Mouse (Mus musculus) C2C12 (cell line): ENCODE results near the gene Ctnnd2. TPM values are rescaled to one million over a fixed set of nuclear protein-coding genes. Genes with fewer than 3 reads are reported as not detected.

Experiments
- H3K27me3 ChIP-seq: one replicate; pipeline ENCODE4 v1.6.1; 2011; ENCODE audit not compliant: control insufficient read depth, insufficient read depth, insufficient read length
- H3K36me3 ChIP-seq: one replicate; pipeline ENCODE4 v1.6.1; 2011; ENCODE audit not compliant: control insufficient read depth, insufficient read depth
- H3K4me3 ChIP-seq: one replicate; pipeline ENCODE4 v1.5.1; 2011; ENCODE audit warnings: mild to moderate bottlenecking, control low read depth; ENCODE audit not compliant: poor library complexity, insufficient read depth, severe bottlenecking
- H3K79me2 ChIP-seq: one replicate; pipeline ENCODE4 v1.6.1; 2011; ENCODE audit not compliant: control insufficient read depth, insufficient read depth
- H3K79me3 ChIP-seq: one replicate; pipeline ENCODE4 v1.6.1; 2011; ENCODE audit warnings: low read depth, control low read depth
- H3ac ChIP-seq: one replicate; pipeline ENCODE3; 2011; ENCODE audit warnings: low read depth; ENCODE audit not compliant: control insufficient read depth, insufficient read length
- CEBPB ChIP-seq: IDR thresholded peaks from one replicate; pipeline ENCODE4 v1.6.1; 2011; ENCODE audit warnings: low read depth, mild to moderate bottlenecking, control low read depth, moderate library complexity
- CTCF ChIP-seq: IDR thresholded peaks from one replicate; pipeline ENCODE4 v1.5.1; 2011; ENCODE audit not compliant: control insufficient read depth, insufficient read depth, insufficient read length
- FOSL1 ChIP-seq: IDR thresholded peaks from one replicate; pipeline ENCODE4 v1.8.0; 2011; ENCODE audit warnings: mild to moderate bottlenecking, low read length; ENCODE audit not compliant: poor library complexity, insufficient read depth, severe bottlenecking
- MAX ChIP-seq: IDR thresholded peaks from one replicate; pipeline ENCODE4 v1.6.1; 2011; ENCODE audit warnings: mild to moderate bottlenecking, control low read depth
- MYOD1 ChIP-seq: IDR thresholded peaks from one replicate; pipeline ENCODE4 v1.6.1; 2011; ENCODE audit warnings: low read depth; ENCODE audit not compliant: control insufficient read depth, insufficient read length
- MYOG ChIP-seq: IDR thresholded peaks from one replicate; pipeline ENCODE4 v1.6.1; 2011; ENCODE audit not compliant: control insufficient read depth, insufficient read length; ENCODE audit errors: extremely low read depth
- USF1 ChIP-seq: IDR thresholded peaks from one replicate; pipeline ENCODE4 v1.6.1; 2011; ENCODE audit warnings: low read depth, mild to moderate bottlenecking, control low read depth, moderate library complexity
- polyA plus RNA-seq: library from polyadenylated mRNA; unstranded; fragments of >200 nt; fragmentation: generic; extraction: Trizol; gene quantifications from one replicate; pipeline ENCODE4 v1.2.1, GENCODE M21; 2012; ENCODE audit warnings: missing spikeins

Ctnnd2 gene
- polyA plus RNA-seq, 1 experiment, result 0.07 TPM

- Histone ChIP-seq H3K79me3 (no peaks in the 10 kb centered on the region), H3K36me3 (no peaks in the 10 kb centered on the region), H3K79me2 (no peaks in the 10 kb centered on the region), H3ac (no peak overlapping the region), H3K4me3 (no peak overlapping the region), H3K27me3 (peaks cover 13% of the 10 kb centered on the region)
- TF ChIP-seq MAX, result peak; percentile 58
- no peak for TF ChIP-seq FOSL1
Observed at GRCm38 (mm10) chr15:30913360-30913759, 741.0 kb downstream of the Ctnnd2 start.

- TF ChIP-seq MYOD1, result no peak
- peak; percentile 58 for TF ChIP-seq MAX
- no peak for TF ChIP-seq CEBPB
- H3K79me3 ChIP-seq, result no peaks in the 10 kb centered on the region
- H3K4me3 ChIP-seq, result no peak overlapping the region
- H3K27me3 ChIP-seq, result peaks cover 15% of the 10 kb centered on the region
- no peaks in the 10 kb centered on the region for H3K36me3 ChIP-seq
- no peaks in the 10 kb centered on the region for H3K79me2 ChIP-seq
- H3ac ChIP-seq, result no peak overlapping the region
Observed at GRCm38 (mm10) chr15:30925838-30926237, 753.4 kb downstream of the Ctnnd2 start.

GRCm38 (mm10) chr15:30927632-30928031, 755.2 kb downstream of the Ctnnd2 start:
- no peaks in the 10 kb centered on the region for H3K79me3 ChIP-seq
- no peaks in the 10 kb centered on the region for H3K79me2 ChIP-seq
- H3K4me3 ChIP-seq, result no peak overlapping the region
- H3K27me3 ChIP-seq, result peaks cover 10% of the 10 kb centered on the region
- no peak overlapping the region for H3ac ChIP-seq
- H3K36me3 ChIP-seq, result no peaks in the 10 kb centered on the region
- no peak for TF ChIP-seq MYOG
- peak; percentile 33 for TF ChIP-seq CTCF

- Histone ChIP-seq H3K27me3 (peaks cover 10% of the 10 kb centered on the region), H3ac (no peak overlapping the region), H3K36me3 (no peaks in the 10 kb centered on the region), H3K79me3 (no peaks in the 10 kb centered on the region), H3K79me2 (no peaks in the 10 kb centered on the region), H3K4me3 (no peak overlapping the region)
- no peak for TF ChIP-seq MYOG
- TF ChIP-seq MAX, result no peak
- TF ChIP-seq MYOD1, result no peak
- no peak for TF ChIP-seq CTCF
- no peak for TF ChIP-seq CEBPB
- TF ChIP-seq USF1, result no peak
- no peak for TF ChIP-seq FOSL1
Observed at GRCm38 (mm10) chr15:30931906-30932305, 759.5 kb downstream of the Ctnnd2 start.

GRCm38 (mm10) chr15:30945863-30946262, 773.5 kb downstream of the Ctnnd2 start:
- no peak for TF ChIP-seq CEBPB
- no peak for TF ChIP-seq MAX
- TF ChIP-seq USF1, result no peak
- no peak for TF ChIP-seq MYOG
- TF ChIP-seq MYOD1, result no peak
- no peak for TF ChIP-seq FOSL1
- TF ChIP-seq CTCF, result no peak
- H3K36me3 ChIP-seq, result no peaks in the 10 kb centered on the region
- H3K79me3 ChIP-seq, result no peaks in the 10 kb centered on the region
- H3K27me3 ChIP-seq, result peaks cover 8% of the 10 kb centered on the region
- H3ac ChIP-seq, result no peak overlapping the region
- no peaks in the 10 kb centered on the region for H3K79me2 ChIP-seq
- no peak overlapping the region for H3K4me3 ChIP-seq

GRCm38 (mm10) chr15:30958513-30958912, 786.1 kb downstream of the Ctnnd2 start:
- no peaks in the 10 kb centered on the region for H3K27me3 ChIP-seq
- H3K79me2 ChIP-seq, result no peaks in the 10 kb centered on the region
- no peaks in the 10 kb centered on the region for H3K36me3 ChIP-seq
- H3K4me3 ChIP-seq, result no peak overlapping the region
- H3ac ChIP-seq, result no peak overlapping the region
- no peak for TF ChIP-seq FOSL1
- TF ChIP-seq CTCF, result no peak
- TF ChIP-seq MYOD1, result no peak
- no peak for TF ChIP-seq MAX
- no peak for TF ChIP-seq MYOG
- TF ChIP-seq USF1, result no peak
- TF ChIP-seq CEBPB, result no peak
- no peaks in the 10 kb centered on the region for H3K79me3 ChIP-seq
